Mouse (Mus musculus) kidney, adult 2 months (tissue): Measurements from ENCODE around the gene RPS10-NUDT3.

Experiments
- CTCF ChIP-seq: fragments of 200-500 bp; conservative IDR thresholded peaks from 2 replicates; pipeline ENCODE4 v1.5.1; 2011; ENCODE audit warnings: low read depth, mild to moderate bottlenecking, control low read depth, low read length, moderate library complexity, mixed read lengths; ENCODE audit not compliant: insufficient read depth, insufficient read length
- POLR2A ChIP-seq: fragments of 200-500 bp; IDR thresholded peaks from one replicate; pipeline ENCODE4 v1.6.1; 2011; ENCODE audit warnings: low read depth, low read length, control low read depth

DNA sequence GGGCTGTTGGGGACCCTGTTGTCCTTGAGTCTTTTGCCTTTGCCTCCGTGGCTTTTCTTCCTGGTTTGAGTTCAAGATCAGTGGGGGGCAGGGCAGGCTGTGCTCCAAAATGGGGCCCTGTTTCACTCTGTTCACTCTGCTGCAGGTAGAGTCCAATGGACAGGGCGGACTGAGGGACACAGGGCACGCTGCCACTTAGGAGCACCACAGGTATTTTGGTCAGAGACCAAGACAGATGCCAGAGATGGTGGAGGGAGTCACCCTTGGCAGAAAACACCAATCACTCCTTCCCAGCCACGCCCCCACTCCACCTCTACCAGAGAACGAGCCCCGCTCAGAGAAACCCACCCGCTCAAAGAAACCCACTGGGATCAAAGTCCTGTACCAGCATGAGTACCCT is 10.8 kb upstream of the RPS10-NUDT3 start:
- no peak for TF ChIP-seq CTCF
- TF ChIP-seq POLR2A = no peak
